Mouse (Mus musculus): ENCODE results near the gene Tubb3. TPM values are rescaled to one million over a fixed set of nuclear protein-coding genes. Genes with fewer than 3 reads are reported as not detected.
"Not testable (repeated sequence)": the region's sequence is repeated elsewhere in the genome, so short reads cannot be mapped to it uniquely, and the experiment has no call there.

The Tubb3 gene
- polyA plus RNA-seq, 1 experiment from 2014 or later = 55.7 TPM

DNA sequence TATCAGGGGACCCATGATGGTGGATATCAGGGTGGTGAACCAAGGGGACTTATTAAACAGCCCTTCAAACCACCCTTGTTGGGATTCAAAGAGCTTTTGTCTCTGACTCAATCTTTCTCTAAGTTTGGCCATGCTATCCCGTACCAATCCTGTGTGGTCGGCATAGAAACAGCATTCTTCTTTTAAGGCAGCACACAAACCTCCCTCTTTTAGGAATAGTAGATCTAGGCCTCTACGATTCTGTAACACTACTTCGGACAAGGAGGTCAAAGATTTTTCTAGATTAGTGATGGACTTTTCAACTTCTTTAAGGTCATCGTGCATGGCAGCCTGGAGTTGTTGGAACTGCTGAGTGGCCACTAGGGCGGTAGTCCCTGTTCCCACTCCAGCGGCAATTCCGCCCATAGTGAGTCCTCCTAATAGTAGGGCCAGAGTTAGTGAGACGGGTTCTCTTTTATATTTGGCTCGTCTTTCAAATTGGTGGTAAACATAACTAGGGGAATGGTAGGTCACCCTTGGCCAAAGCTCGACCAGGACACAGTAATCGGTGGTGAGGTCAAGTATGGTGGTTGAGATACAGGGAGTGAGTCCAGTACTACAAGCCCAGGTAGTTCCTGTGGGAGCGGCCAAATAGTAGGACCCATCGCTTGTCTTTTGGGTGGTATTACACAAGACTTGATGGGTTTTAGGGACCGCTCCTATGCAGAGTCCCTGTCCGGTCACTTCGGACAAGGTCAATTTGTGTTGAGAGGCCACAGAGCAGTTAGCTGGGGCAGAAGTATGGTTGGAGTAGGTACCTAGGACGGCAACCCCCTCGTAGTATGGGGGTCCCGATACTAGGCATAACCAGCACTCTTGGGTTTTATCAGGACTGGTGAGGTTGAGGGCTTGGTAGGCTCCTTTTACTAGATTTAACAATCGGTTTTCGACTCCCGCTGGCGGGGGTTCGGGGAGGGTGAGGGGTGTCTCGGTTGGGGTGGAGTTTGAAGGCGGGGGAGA is 15.6 kb downstream of the Tubb3 start:
- H3K36me3 ChIP-seq = no peaks in the 10 kb centered on the region
- no peaks in the 10 kb centered on the region for H3K27me3 ChIP-seq (replicated peaks)
- WGBS = 96% methylated on average over 27 of the region's 27 CpGs
- no peak for ATAC-seq (ENCODE audit: insufficient read depth, low FRiP score, low read depth)
- H3K4me2 ChIP-seq = no peak overlapping the region
- no peak overlapping the region for H3K27ac ChIP-seq
- H3K4me3 ChIP-seq (replicated peaks) = no peak overlapping the region
- H3K9me3 ChIP-seq = peaks cover 9% of the 10 kb centered on the region; the same call in 1 of the 2 replicates
- H3K4me1 ChIP-seq = peaks cover 3% of the 10 kb centered on the region; the same call in 1 of the 2 replicates
- H3K9ac ChIP-seq = no peak overlapping the region

DNA sequence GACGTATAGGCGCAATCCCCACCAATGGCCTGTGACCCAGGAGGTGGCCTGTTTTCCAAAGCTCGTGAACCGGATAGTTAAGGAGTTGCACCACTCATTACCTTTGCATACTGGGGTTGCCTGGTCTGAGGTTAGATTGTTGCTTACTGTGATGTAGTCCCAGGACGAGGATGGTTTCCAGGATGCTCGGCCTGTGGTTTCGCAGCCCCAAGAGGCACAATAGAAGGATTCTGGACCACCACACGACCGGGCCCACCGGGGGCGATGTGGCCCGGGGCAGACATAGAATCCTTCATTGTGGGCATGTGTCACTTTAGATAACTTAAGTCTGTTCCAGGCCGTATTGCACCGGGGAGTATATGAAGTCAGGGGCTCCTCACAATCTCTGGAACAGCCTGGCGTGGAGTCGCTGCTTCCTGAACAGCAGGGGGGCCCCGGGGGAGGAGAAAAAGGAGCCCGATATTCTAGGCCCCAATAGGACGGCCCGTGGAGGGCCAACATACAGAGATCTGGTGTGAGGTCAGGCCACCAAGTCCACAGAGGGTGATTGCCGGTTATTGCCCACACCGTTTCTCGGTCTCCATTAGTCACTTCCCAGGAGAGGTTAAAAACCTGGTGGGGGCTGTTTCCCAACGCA is 16.5 kb downstream of the Tubb3 start:
- Histone ChIP-seq H3K27ac (no peak overlapping the region), H3K4me1 (peaks cover under 1% of the 10 kb centered on the region; the same call in 1 of the 2 replicates), H3K36me3 (no peaks in the 10 kb centered on the region), H3K27me3 (replicated peaks) (no peaks in the 10 kb centered on the region), H3K4me2 (no peak overlapping the region), H3K4me3 (replicated peaks) (no peak overlapping the region), H3K9me3 (peaks cover 9% of the 10 kb centered on the region; the same call in 1 of the 2 replicates), H3K9ac (no peak overlapping the region)
- WGBS = 95% methylated on average over 24 of the region's 24 CpGs
- ATAC-seq (ENCODE audit: insufficient read depth, low FRiP score, low read depth) = no peak

DNA sequence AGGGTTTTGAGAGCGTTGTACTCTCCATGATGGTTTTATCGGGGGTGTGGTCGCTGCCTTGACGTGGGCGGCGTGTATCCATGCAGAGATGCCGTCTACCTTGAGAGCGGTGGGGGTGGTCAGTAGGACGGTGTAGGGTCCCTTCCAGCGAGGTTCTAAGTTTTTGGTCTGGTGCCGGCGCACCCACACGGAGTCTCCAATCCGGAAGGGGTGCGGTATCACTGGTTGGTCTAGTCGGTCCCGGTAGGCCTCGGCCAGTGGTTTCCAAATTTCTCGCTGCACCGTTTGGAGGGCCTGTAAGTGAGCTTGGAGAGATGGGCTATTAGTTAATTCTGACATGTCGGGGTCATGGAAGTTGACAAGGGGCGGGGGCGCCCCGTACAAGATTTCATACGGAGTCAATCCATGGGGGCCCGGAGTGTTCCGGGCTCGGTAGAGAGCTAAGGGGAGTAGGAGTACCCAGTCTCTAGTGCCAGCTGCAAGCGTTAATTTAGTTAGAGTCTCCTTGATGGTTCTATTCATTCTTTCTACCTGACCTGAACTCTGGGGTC is 17.2 kb downstream of the Tubb3 start:
- Histone ChIP-seq H3K4me2 (no peak overlapping the region), H3K9me3 (peaks cover 9% of the 10 kb centered on the region; the same call in 1 of the 2 replicates), H3K27ac (no peak overlapping the region), H3K36me3 (no peaks in the 10 kb centered on the region), H3K9ac (no peak overlapping the region), H3K4me1 (no peaks in the 10 kb centered on the region), H3K27me3 (replicated peaks) (no peaks in the 10 kb centered on the region), H3K4me3 (replicated peaks) (no peak overlapping the region)
- 97% methylated on average over 29 of the region's 29 CpGs for WGBS
- ATAC-seq (ENCODE audit: insufficient read depth, low FRiP score, low read depth) = no peak

DNA sequence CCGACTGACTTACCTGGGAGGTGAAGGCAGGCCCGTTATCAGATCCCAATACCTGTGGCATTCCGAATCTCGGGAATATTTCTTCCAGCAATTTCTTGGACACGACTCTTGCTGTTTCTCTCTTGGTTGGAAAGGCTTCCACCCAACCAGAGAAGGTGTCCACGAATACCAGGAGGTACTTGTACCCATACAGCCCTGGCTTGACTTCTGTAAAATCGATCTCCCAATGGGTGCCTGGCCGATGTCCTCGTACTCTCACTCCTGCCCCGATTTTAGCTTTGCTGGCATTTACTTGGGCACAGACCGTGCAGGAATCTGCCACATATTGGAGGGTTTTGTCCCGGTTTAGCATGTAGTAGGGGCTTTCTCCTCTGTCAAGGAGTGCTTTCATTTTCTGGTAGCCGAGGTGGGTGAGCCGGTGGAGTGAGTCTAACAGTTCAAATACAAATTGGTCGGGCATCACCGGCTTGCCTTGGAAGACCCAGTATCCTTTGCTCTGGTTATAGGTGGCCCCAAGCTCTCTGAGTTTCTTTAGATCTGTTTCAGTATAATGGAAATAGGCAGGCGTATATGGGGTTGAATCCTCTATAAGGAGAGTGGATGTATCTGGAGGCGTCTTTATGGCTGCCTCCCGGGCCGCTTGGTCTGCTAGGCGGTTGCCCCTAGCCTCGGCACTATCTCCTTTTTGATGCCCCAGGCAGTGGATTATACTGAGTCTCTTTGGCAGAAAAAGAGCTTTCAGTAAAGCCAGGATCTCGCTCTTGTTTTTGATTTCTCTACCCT is 17.9 kb downstream of the Tubb3 start:
- Histone ChIP-seq H3K27me3 (replicated peaks) (no peaks in the 10 kb centered on the region), H3K9ac (no peak overlapping the region), H3K9me3 (peaks cover 9% of the 10 kb centered on the region; the same call in 1 of the 2 replicates), H3K4me1 (no peaks in the 10 kb centered on the region), H3K27ac (no peak overlapping the region), H3K4me2 (no peak overlapping the region), H3K4me3 (replicated peaks) (no peak overlapping the region), H3K36me3 (no peaks in the 10 kb centered on the region)
- WGBS = 95% methylated on average over 23 of the region's 23 CpGs
- no peak for ATAC-seq (ENCODE audit: insufficient read depth, low FRiP score, low read depth)

DNA sequence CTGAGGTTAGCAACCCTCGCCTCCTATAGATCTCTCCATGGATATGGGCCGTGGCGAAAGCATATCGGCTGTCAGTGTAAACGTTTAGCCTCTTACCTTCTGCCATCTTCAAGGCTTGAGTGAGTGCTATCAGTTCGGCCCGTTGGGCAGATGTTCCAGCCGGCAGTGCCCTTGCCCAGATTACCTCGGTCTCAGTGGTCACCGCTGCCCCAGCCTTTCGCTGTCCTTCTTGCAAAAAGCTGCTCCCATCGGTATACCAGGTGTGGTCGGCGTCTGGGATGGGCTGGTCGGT is 18.4 kb downstream of the Tubb3 start:
- 97% methylated on average over 15 of the region's 15 CpGs for WGBS
- not testable (repeated sequence) for H3K9me3 ChIP-seq

DNA sequence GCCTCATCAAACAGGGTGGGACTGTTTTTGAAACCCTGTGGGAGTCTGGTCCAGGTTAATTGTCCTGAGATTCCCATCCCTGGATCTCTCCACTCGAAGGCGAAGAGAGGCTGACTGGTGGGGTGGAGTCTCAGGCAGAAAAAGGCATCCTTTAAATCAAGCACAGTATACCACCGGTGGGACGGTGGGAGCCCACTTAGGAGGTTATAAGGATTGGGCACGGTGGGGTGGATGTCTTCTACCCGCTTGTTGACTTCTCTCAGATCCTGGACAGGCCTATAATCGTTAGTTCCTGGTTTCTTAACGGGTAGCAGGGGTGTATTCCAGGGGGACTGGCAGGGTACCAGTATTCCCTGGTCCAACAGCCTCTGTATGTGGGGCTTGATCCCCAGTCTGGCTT is 19.7 kb downstream of the Tubb3 start:
- H3K36me3 ChIP-seq; H3K9me3 ChIP-seq; H3K4me1 ChIP-seq; H3K4me3 ChIP-seq (replicated peaks); H3K27ac ChIP-seq; H3K4me2 ChIP-seq; H3K9ac ChIP-seq; ATAC-seq (ENCODE audit: insufficient read depth, low FRiP score, low read depth); H3K27me3 ChIP-seq (replicated peaks): not testable (repeated sequence)
- WGBS = 86% methylated on average over 8 of the region's 8 CpGs

More for the DNA sequence above, 18.4 kb downstream of the Tubb3 start:
- ATAC-seq (ENCODE audit: insufficient read depth, low FRiP score, low read depth); H3K27me3 ChIP-seq (replicated peaks); H3K9ac ChIP-seq; H3K4me2 ChIP-seq; H3K36me3 ChIP-seq; H3K4me3 ChIP-seq (replicated peaks); H3K27ac ChIP-seq; H3K4me1 ChIP-seq: not testable (repeated sequence)

DNA sequence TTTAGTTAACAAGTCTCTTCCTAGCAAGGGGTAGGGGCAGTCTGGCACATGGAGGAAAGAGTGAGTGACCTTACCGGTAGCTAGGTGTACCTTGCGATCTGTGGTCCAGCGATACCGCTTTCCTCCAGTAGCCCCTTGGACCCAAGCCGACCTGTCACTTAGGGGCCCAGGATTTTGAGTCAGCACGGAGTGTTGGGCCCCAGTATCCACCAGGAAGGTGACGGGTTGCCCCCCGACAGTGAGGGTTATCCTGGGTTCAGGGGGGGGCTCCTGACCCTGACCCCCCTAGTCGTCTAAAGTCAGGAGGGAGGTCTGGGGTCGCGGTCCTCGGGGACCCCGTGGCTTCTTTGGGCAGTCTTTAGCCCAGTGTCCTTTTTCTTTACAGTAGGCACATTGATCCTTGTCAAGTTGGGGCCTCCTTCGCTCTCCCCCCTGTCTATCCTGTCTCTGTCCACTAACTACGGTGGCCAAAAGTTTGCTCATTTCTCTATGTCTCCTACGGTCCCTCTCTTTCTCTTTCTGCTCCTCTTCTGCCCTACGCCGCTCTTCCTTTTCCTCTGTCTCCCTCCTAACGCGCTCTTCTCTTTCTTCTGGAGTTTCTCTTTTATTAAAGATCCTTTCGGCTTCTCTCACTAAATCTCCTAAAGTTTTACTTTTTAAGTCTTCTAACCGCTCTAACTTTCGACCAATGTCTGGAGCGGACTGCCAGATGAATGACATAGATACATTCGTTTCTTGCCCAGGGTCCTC is 20.6 kb downstream of the Tubb3 start:
- no peak overlapping the region for H3K27ac ChIP-seq
- H3K9me3 ChIP-seq = peaks cover 7% of the 10 kb centered on the region; the same call in 1 of the 2 replicates
- H3K4me1 ChIP-seq = no peaks in the 10 kb centered on the region
- no peak for ATAC-seq (ENCODE audit: insufficient read depth, low FRiP score, low read depth)
- H3K27me3 ChIP-seq (replicated peaks) = no peaks in the 10 kb centered on the region
- no peak overlapping the region for H3K4me2 ChIP-seq
- WGBS = 94% methylated on average over 25 of the region's 25 CpGs
- H3K9ac ChIP-seq = no peak overlapping the region
- no peak overlapping the region for H3K4me3 ChIP-seq (replicated peaks)
- H3K36me3 ChIP-seq = no peaks in the 10 kb centered on the region

DNA sequence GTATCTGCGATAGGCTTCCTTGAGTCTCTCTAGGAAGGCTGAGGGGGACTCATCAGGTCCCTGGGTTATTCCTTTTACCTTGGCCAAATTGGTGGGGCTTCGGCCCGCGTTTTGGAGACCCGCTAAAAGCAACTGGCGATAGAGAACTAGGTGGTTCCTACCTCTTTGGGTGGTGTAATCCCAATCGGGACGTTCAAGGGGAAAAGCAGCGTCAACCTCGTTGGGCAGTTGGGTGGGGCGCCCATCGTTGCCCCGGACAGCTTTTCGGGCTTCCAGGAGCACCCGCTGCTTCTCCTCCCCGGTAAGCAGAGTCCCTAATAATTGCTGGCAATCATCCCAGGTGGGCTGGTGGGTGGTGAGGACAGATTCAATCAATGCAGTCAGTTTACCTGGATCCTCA is 21.2 kb downstream of the Tubb3 start:
- 97% methylated on average over 16 of the region's 16 CpGs for WGBS
- Histone ChIP-seq H3K27ac (no peak overlapping the region), H3K36me3 (no peaks in the 10 kb centered on the region), H3K9ac (no peak overlapping the region), H3K27me3 (replicated peaks) (no peaks in the 10 kb centered on the region), H3K4me1 (no peaks in the 10 kb centered on the region), H3K9me3 (0 out of 2 replicates have a peak, but pooled peaks cover 3% of the 10 kb centered on the region), H3K4me2 (no peak overlapping the region), H3K4me3 (replicated peaks) (no peak overlapping the region)
- no peak for ATAC-seq (ENCODE audit: insufficient read depth, low FRiP score, low read depth)

DNA sequence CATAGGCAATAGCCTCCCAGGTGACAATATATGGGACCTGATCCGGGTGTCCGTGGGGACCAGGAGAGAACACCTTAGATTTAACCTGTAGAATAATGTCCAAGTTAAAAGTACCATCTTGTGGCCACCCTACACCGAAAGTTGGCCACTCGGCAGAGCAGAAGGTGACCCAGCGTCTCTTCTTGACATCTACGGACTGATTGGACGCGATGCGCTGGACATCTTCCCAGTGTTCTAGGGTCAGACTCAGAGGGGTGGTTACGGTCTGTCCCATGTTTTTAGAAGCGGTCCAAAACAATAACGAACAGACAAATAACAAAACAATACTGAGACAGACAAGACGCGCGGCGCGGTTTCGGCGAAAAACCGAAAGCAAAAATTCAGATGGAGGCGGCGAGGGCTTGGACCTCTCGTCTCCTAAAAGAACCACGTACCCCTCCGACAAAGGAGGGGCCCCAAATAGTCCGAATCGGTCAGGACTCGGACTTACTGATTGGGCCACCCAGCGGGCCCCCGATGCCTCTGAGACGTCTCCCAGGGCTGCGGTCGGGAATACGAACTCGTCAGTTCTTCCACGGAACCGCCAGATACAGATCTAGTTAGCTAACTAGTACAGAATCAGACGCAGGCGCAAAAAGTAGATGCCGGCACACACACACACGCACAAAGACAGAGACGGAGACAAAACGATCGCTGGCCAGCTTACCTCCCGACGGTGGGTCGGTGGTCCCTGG is 22.2 kb downstream of the Tubb3 start:
- not testable (repeated sequence) for H3K9me3 ChIP-seq; H3K4me1 ChIP-seq; H3K4me2 ChIP-seq; H3K27me3 ChIP-seq (replicated peaks); H3K27ac ChIP-seq; H3K4me3 ChIP-seq (replicated peaks); H3K9ac ChIP-seq; ATAC-seq (ENCODE audit: insufficient read depth, low FRiP score, low read depth); H3K36me3 ChIP-seq
- WGBS = 96% methylated on average over 47 of the region's 47 CpGs

DNA sequence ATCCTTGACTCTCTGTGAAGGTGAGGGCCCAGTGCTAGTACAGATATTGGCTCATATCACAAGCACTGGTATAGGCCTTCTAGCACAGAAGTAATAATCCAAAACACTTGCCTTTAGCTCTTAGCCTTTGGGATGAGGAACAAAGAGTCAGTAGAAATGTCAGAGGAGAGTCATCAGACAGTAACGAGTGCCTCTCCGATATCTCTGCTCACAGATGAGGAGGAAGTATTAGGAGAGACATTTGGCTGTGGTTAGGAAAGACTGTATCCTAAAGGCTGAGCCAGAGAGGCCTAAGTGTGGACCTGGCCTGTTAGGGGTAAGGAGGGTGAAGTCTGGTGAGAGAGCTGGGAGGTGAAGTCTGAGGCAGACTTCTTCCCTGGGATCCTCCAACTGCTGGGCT is 30.6 kb downstream of the Tubb3 start:
- no peak overlapping the region for H3K4me3 ChIP-seq (replicated peaks)
- H3K4me1 ChIP-seq = peaks cover 7% of the 10 kb centered on the region; the same call in 1 of the 2 replicates
- 82% methylated on average over 2 of the region's 2 CpGs for WGBS
- no peaks in the 10 kb centered on the region for H3K27me3 ChIP-seq (replicated peaks)
- no peaks in the 10 kb centered on the region for H3K9me3 ChIP-seq
- no peak for ATAC-seq (ENCODE audit: insufficient read depth, low FRiP score, low read depth)
- no peaks in the 10 kb centered on the region for H3K36me3 ChIP-seq
- no peak overlapping the region for H3K27ac ChIP-seq
- no peak overlapping the region for H3K4me2 ChIP-seq
- no peak overlapping the region for H3K9ac ChIP-seq
